Mouse (Mus musculus): Measurements from ENCODE around the gene Elobl.
"Not testable (repeated sequence)": the region's sequence is repeated elsewhere in the genome, so short reads cannot be mapped to it uniquely, and the experiment has no call there.

Elobl gene

GRCm38 (mm10) chr11:88966881-88967361 lies at the start of gene Elobl:
Elobl (minus strand) TSS chr11:88966931.
- DNase-seq (ENCODE audit: low spot score in 2 of 2), result no peak

DNA sequence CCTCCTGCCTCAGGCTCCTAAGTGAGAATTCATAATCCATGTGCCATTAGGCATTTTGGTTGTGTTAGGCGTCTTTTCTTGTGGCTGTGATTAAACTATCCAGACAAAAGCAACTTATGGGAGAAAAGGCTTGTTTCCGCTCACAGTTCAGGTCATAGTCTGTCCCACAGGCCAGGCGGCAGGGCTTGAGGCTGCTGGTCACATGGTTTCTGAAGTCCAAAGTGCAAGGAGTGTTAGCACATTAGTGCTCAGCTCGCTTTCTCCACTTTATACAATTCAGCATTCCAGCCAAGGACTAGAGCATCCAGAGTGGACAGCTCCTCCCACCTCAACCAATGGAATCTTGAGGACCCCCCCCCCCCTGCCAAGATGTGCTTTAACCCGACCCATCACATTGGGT lies 45.5 kb upstream of the Elobl start:
- DNase-seq (ENCODE audit: low spot score in 2 of 2), result no peak

- DNase-seq (ENCODE audit: low spot score in 2 of 2), result no peak
Observed at GRCm38 (mm10) chr11:89009496-89009895, 42.8 kb upstream of the Elobl start.

- DNase-seq (ENCODE audit: low spot score in 2 of 2), result no peak
Observed at GRCm38 (mm10) chr11:89009066-89009465, 42.3 kb upstream of the Elobl start.

- DNase-seq (ENCODE audit: low spot score in 2 of 2), result no peak
Observed at GRCm38 (mm10) chr11:89007582-89007981, 40.9 kb upstream of the Elobl start.

- DNase-seq (ENCODE audit: low spot score in 2 of 2), result no peak
Observed at GRCm38 (mm10) chr11:89006404-89006803, 39.7 kb upstream of the Elobl start.

- no peak for DNase-seq (ENCODE audit: low spot score in 2 of 2)
Observed at GRCm38 (mm10) chr11:89005473-89005872, 38.7 kb upstream of the Elobl start.

DNA sequence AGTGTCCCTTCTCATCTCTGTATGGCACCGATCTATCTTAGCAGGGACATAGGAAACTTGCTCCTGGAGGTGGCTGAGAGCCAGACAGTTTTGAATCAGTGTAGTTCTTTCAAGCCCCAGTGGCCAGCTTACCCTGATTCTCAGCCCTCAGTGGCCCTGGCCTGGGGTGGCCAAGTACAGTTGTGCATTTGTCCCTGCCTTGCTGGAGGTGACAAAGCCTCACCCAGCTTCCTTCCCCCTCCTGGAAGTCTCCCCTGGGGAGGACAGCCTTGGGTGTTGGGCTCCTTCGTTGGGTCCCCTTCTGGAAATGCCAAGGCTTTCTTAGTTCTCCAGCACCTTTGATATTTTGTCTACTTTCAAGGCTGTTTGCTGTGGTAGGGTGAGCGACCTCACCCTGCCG lies 37.0 kb upstream of the Elobl start:
- no peak for DNase-seq (ENCODE audit: low spot score in 2 of 2)

GRCm38 (mm10) chr11:89003078-89003477 lies 36.3 kb upstream of the Elobl start:
- DNase-seq (ENCODE audit: low spot score in 2 of 2), result no peak

DNA sequence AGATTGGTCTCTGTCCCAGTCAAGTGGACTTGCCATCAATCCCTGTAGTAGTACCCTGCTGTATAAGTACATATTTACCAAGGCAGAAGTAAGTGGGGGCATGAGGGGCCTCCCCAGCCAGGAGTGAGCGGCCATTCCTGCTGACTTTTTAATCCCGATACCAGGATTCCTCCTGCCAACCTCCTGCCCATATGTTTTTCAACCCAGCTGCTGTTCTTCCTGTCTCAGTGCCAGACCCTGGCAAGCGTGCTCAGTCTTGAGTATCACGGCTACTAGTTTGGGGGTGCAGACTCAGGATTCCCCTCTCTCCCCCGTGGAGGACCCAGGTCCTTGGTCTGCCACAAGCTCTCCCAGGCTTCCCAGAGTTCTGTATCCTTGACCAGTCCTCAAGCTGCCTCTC lies 35.9 kb upstream of the Elobl start:
- DNase-seq (ENCODE audit: low spot score in 2 of 2), result no peak

DNA sequence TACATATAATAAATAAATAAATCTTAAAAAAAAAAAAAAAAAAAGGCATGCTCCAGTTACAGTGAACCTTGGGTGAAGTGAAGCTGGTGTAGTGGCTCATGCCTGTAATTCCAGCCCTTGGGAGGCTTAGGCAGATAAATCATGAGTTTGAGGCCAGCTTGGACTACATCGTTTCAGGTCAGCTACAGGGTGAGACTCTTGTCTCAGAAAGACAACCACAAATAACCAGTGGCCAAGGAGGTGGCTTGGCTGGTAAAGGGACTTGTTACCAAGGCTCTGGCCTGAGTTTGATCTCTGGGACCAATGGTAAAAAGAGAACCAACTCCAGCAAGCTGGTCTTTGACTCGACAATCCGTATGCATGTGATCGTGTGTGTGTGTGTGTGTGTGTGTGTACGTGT lies 35.3 kb upstream of the Elobl start:
- DNase-seq (ENCODE audit: low spot score in 2 of 2), result no peak

DNA sequence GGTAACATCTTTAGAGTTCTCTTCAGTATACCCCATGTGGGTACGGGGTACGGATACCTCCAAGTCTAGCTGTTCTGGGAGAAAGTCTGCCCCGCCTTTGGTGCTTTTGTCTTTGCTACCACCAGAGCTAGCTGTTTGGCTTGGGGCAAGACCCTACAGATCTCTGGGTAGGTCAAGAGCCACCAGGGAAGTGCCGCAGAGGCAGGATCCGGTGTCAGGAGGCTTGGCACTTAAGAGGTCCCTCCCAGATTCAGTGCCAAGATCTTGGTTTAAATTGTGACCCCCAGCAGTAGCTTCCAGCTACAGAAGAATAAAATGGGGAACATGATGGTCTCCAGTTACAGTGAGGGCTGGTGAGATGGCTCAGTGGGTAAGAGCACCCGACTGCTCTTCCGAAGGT lies 34.8 kb upstream of the Elobl start:
- no peak for DNase-seq (ENCODE audit: low spot score in 2 of 2)

DNA sequence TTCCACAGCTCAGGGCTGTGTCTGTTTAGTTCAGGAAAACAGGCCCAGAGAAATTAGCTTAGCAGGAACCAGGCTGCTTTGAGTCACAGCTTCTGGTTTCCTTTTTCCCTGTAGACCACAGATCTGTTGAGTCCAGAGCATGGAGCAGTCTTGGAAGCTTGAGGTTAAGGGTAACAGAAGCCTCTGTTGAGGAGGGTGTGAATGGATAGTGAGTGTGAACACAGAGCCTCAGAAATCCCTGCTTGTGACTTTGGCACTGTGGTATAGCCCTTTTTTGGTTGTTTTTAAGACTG lies 33.7 kb upstream of the Elobl start:
- DNase-seq (ENCODE audit: low spot score in 2 of 2), result no peak

DNA sequence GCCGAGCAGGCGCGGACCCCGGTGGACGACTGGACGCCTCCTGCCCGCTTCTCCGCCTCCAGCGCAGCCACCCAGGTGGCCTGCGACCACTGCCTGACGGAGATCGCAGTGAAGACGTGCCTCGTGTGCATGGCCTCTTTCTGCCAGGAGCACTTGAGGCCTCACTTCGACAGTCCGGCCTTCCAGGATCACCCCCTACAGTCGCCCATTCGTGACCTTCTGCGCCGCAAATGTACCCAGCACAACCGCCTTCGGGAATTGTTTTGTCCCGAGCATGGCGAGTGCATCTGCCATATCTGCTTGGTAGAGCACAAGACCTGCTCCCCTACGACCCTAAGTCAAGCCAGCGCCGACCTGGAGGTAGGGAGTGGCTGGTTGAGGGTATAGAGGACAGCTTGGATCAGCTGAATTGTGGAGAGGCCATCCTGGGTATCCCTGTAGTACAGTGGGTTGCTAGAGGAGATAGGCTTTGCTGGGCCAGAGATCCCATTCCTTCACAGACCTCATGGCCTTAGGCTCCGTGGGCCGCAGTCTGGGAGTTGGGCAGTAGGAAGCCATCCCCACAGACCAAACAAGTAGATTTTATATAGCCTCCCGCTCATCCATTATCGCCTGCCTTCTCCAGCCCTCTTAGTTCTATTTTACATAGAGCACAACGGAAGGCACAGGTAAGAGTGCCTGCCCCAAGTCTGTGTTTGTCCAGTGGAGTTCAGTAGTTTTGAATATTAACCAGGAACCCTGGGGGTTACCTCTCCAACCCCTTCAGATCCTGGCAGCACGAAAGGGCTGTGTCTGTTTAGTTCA lies 33.2 kb upstream of the Elobl start:
- DNase-seq (ENCODE audit: low spot score in 2 of 2), result no peak

- DNase-seq (ENCODE audit: low spot score in 2 of 2), result peak; percentile 70 to 74
Observed at GRCm38 (mm10) chr11:88998974-88999722, 32.4 kb upstream of the Elobl start, which contains the start of gene Trim25. Trim25 (plus strand) TSS chr11:88999376.

DNA sequence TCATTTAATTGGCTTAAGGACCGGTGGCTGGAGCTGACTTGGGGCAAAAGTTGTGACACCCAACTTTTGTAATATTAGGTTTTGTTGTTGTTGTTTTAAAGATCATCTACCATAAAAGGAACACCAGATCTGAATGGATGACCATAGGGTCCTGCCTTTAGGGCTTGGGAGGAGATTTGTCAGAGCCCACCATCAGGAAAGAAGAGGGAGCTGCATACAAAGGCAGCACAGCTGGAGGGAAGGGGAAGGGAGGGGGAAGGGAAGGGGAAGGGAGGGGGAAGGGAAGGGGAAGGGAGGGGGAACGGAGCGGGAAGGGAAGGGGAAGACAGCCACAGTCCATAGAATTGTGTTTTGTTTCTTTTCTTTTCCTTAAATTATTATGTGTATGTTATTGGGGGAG lies 31.7 kb upstream of the Elobl start:
- no peak for DNase-seq (ENCODE audit: low spot score in 2 of 2)

DNA sequence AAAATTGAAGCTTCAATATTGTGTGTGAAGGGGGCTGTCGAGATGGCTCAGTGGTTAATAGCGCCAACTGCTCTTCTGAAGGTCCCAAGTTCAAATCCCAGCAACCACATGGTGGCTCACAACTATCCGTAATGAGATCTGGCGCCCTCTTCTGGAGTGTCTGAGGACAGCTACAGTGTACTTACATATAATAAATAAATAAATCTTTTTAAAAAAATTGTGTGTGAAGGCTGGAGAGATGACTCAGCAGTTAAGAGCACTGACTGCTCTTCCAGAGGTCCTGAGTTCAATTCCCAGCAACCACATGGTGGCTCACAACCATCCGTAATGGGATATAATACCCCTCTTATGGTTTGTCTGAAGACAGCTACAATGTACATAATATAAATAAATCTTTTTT lies 30.6 kb upstream of the Elobl start:
- DNase-seq (ENCODE audit: low spot score in 2 of 2), result not testable (repeated sequence)

- no peak for DNase-seq (ENCODE audit: low spot score in 2 of 2)
Observed at GRCm38 (mm10) chr11:88996427-88996826, 29.7 kb upstream of the Elobl start.

- no peak for DNase-seq (ENCODE audit: low spot score in 2 of 2)
Observed at GRCm38 (mm10) chr11:88995616-88996015, 28.9 kb upstream of the Elobl start.

- DNase-seq (ENCODE audit: low spot score in 2 of 2), result no peak
Observed at GRCm38 (mm10) chr11:88994492-88994891, 27.8 kb upstream of the Elobl start.

GRCm38 (mm10) chr11:88993625-88994024 lies 26.9 kb upstream of the Elobl start:
- DNase-seq (ENCODE audit: low spot score in 2 of 2), result peak; percentile 43 to 57

- no peak for DNase-seq (ENCODE audit: low spot score in 2 of 2)
Observed at GRCm38 (mm10) chr11:88993186-88993585, 26.5 kb upstream of the Elobl start.

GRCm38 (mm10) chr11:88989530-88989929 lies 22.8 kb upstream of the Elobl start:
- no peak for DNase-seq (ENCODE audit: low spot score in 2 of 2)
